In genomic region chr14:105898266-105899111, GRCm38 (mm10) we compare ENCODE assay signal across 8 mouse cellular contexts. TPM values are rescaled to one million over a fixed set of nuclear protein-coding genes. Genes with fewer than 3 reads are reported as not detected.
A peak's percentile ranks its signal among the peaks of the same experiment; 100 is the strongest.
DNase-seq lines count a peak whose midpoint lies in the region; ATAC-seq and TF ChIP-seq lines count a peak whose summit lies in the region.

No protein-coding gene starts in this region.

- under 1% methylated on average over 58 of the region's 58 CpGs for WGBS in hindbrain, postnatal 0 days

- H3K36me3 ChIP-seq in hindbrain, postnatal 0 days (ENCODE audit: insufficient read depth, low read length), result no peaks in the 10 kb centered on the region

- peak overlapping the region; percentile 93 for H3K9ac ChIP-seq in hindbrain, postnatal 0 days (replicated peaks; ENCODE audit: low read length)

- peak overlapping the region; percentile 99 for H3K4me2 ChIP-seq in hindbrain, postnatal 0 days (ENCODE audit: low read depth, low read length)

- TF ChIP-seq CTCF in hindbrain, postnatal 0 days (IDR thresholded peaks at IDR 0.05; ENCODE audit: low read depth), result peak; percentile 65

- DNase-seq in T-cell, adult 2 months (ENCODE audit: low spot score), result peak; percentile 34
- peak; percentile 90 to 96 for DNase-seq in cerebellum, postnatal 4 days (ENCODE audit: low spot score in 2 of 2)
- DNase-seq in gastrocnemius, adult 8-10 months (ENCODE audit: low spot score in 2 of 2), result peak; percentile 89 to 90
- DNase-seq in hindbrain, postnatal 0 days (ENCODE audit: low spot score), result peak; percentile 89
- DNase-seq in left cerebral cortex, adult 18-20 months (ENCODE audit: low spot score in 2 of 2), result peak; percentile 92 to 94
- peak; percentile 91 for DNase-seq in lung, postnatal 36 days
- DNase-seq in retina, embryonic 14.5 days (ENCODE audit: low spot score), result peak; percentile 91
- peak; percentile 78 for DNase-seq in thymus, postnatal 25 days

- H3K4me1 ChIP-seq in hindbrain, postnatal 0 days (ENCODE audit: insufficient read depth, low read length), result peaks cover 2% of the 10 kb centered on the region; the same call in 1 of the 2 replicates

- ATAC-seq in hindbrain, postnatal 0 days, result peak; percentile 31

- H3K27ac ChIP-seq in hindbrain, postnatal 0 days, result peak overlapping the region; percentile 94

- H3K4me3 ChIP-seq in hindbrain, postnatal 0 days (ENCODE audit: low read length), result peak overlapping the region; percentile 71

- H3K9me3 ChIP-seq in hindbrain, postnatal 0 days (ENCODE audit: low read length), result no peaks in the 10 kb centered on the region

- no peaks in the 10 kb centered on the region for H3K27me3 ChIP-seq in hindbrain, postnatal 0 days (ENCODE audit: insufficient read depth, low read length)

RNA-seq across cellular contexts. Expression of gene Spry2, which starts 1.9 kb away (rescaled TPM):
- total RNA-seq in gastrocnemius, adult 8-10 months (2022), result 10 to 100 TPM; 15.7 to 20.8 (median 18.7) TPM
- total RNA-seq in hindbrain, postnatal 0 days (2014; rRNA removed), result 33.5 and 38.4 TPM in 2 replicates
- 61.7 and 71.4 TPM in 2 replicates for polyA plus RNA-seq in hindbrain, postnatal 0 days (2015; fragmentation: Nextera tagmentation; extraction: Ambion mirVana)
- 100 to 1,000 TPM; 101 to 110 TPM for total RNA-seq in left cerebral cortex, adult 18-20 months (2021)

Comparison
In these comparisons a context has a peak if more than half of its experiments do, and no peak if none do; other contexts are left out.
1. Peak in every context shown above with its lines: DNase-seq, ATAC-seq, H3K4me3 ChIP-seq and H3K27ac ChIP-seq.
2. DNase-seq: peak in every context shown above with its lines; median percentile 93 in cerebellum, postnatal 4 days; 93 in left cerebral cortex, adult 18-20 months; 91 in lung, postnatal 36 days; 91 in retina, embryonic 14.5 days; 90 in gastrocnemius, adult 8-10 months; 89 in hindbrain, postnatal 0 days; 78 in thymus, postnatal 25 days; 34 in T-cell, adult 2 months.